Mouse (Mus musculus): ENCODE data around the gene Tra2b. TPM values are rescaled to one million over a fixed set of nuclear protein-coding genes. Genes with fewer than 3 reads are reported as not detected.
"Not testable (repeated sequence)": the region's sequence is repeated elsewhere in the genome, so short reads cannot be mapped to it uniquely, and the experiment has no call there.

Tra2b gene
- 10 to 100 TPM; 34.7 to 36.8 TPM for total RNA-seq (2021)
- long read RNA-seq, experiment 1, partial matches to known transcripts = 6 of 10 reads
- long read RNA-seq, experiment 1, other reads (novel, unspliced or antisense) = 0 of 10 reads
- long read RNA-seq, experiment 2, partial matches to known transcripts = 1 of 5 reads
- long read RNA-seq, experiment 2, other reads (novel, unspliced or antisense) = 1 of 5 reads

DNA sequence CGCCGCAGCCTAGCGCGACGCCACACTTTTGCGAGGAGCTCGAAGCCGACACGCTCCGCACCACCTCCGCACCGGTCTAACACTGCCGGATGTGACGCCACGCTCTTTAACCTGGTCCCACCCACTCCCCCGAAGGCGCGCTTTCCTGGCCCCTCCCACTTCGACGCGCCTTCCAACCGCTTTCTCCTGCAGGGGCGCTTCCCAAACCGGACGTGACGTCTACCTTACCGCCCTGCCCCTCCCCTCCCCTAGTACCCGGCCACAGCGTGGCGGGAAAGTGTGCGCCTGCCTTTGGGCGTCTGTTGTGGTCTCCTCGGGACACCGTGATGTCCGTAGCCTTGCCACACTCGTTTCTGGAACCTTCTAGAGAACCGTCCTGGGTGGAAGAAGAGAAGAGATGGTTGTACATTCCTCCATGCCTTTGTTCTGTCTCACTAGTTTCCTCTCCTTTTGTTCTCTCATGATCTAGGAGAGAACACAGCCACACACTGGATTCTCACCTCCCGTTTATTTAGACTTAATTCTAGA is at the start of gene Tra2b:
Gene Tra2b (minus strand): TSS at position 157 of the 528 bp plus-strand sequence.
- H3K27ac ChIP-seq = peak within 1 kb of the TSS; percentile 98
- peak within 1 kb of the TSS; percentile 96 for H3K4me3 ChIP-seq
- DNase-seq = peak; percentile 98
- TF ChIP-seq CTCF (IDR thresholded peaks at IDR 0.05) = peak; percentile 37
- intact Hi-C loops (cut with DNase I) = loop anchor here (5.0 to 10.0 kb wide), 3 partner anchors 176 to 859 kb away; partner anchors contain the start of genes Rfc4 and Senp2

- TF ChIP-seq CTCF (IDR thresholded peaks at IDR 0.05) = peak; percentile 68
- no peak overlapping the region for H3K4me3 ChIP-seq
- H3K27ac ChIP-seq = no peak overlapping the region
- peak; percentile 35 for DNase-seq
- intact Hi-C loops (cut with DNase I) = loop anchor here (2.0 kb wide), 1 partner anchor 238 kb away; no protein-coding TSS in a partner anchor
Observed at GRCm38 (mm10) chr16:22310649-22311048, 44.8 kb upstream of the Tra2b start.

DNA sequence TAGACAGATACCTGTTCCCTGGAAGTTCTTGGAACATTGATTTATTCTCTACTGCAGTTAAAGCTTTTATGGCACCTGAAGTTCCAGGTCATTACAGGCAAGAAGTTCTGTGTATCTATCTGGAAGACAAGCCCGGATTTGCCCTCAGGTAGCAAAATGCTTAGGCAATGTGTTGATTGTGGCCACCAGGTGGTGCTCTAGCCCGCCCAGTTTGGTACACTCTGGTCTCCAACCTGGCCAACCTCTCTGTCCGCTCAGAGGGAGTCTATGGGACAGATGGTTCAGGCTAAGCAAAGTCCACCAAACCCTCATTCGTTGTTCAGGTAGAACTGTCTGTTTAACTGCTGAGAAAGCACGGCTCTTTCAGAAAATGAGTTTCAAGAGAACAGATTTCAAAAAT is 36.8 kb upstream of the Tra2b start:
- Histone ChIP-seq H3K27ac (no peak overlapping the region), H3K4me3 (no peak overlapping the region)
- intact Hi-C loops (cut with DNase I) = loop anchor here (5.0 kb wide), 1 partner anchor 505 kb away; no protein-coding TSS in a partner anchor
- TF ChIP-seq CTCF (IDR thresholded peaks at IDR 0.05) = peak; percentile 85
- peak; percentile 80 for DNase-seq

DNA sequence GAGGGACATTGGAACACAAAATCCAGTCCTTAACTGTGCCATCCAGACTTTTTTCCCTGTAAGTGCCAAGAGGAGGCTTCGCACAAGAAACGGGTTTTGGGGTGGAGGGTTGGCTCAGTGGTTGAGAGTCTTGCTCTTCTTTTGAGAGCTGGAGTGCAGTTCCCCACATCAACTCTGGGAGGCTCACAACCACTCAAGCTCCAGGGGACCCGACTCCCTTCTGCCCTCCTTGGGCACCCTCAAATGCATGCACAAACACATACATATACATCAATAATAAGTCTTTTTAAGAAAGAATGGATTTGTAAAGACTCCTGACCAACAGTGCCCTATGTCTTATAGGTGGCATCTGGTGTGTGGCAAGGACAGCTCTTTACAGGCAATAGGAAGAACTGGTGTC is 35.6 kb upstream of the Tra2b start:
- no peak for DNase-seq
- no peak for TF ChIP-seq CTCF (IDR thresholded peaks at IDR 0.05)
- intact Hi-C loops (cut with DNase I) = loop anchor here (5.0 kb wide), 1 partner anchor 506 kb away; no protein-coding TSS in a partner anchor
- Histone ChIP-seq H3K27ac (no peak overlapping the region), H3K4me3 (no peak overlapping the region)

- Histone ChIP-seq H3K4me3 (no peak overlapping the region), H3K27ac (no peak overlapping the region)
- TF ChIP-seq CTCF (IDR thresholded peaks at IDR 0.05) = no peak
- DNase-seq = no peak
- intact Hi-C loops (cut with DNase I) = no loop called here
Observed at GRCm38 (mm10) chr16:22296901-22297300, 31.1 kb upstream of the Tra2b start.

- intact Hi-C loops (cut with DNase I); H3K4me3 ChIP-seq; H3K27ac ChIP-seq; DNase-seq: not testable (repeated sequence)
Observed at GRCm38 (mm10) chr16:22294812-22295211, 29.0 kb upstream of the Tra2b start.

DNA sequence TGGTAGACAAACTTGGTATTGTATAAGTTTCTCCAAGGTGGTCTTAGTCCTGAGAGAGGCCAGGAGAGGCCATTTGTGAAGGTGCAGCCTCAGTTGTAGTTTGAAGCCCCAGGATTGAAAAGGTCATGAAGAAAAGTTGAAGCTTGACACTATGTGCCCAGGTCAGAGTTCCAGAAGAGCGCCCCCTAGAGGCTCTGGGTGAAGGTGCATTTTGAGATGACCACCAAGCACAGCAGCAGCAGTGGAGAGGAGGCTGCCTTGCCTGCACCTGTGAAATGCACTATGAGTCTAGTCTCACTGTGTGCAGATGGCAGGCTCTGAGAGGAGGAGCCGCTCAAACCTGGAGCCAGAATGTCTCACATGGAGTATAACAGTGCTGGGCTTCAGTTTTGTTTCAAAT is 27.8 kb upstream of the Tra2b start:
- intact Hi-C loops (cut with DNase I) = no loop called here
- DNase-seq = no peak
- Histone ChIP-seq H3K27ac (no peak overlapping the region), H3K4me3 (no peak overlapping the region)
- peak; percentile 44 for TF ChIP-seq CTCF (IDR thresholded peaks at IDR 0.05)

DNA sequence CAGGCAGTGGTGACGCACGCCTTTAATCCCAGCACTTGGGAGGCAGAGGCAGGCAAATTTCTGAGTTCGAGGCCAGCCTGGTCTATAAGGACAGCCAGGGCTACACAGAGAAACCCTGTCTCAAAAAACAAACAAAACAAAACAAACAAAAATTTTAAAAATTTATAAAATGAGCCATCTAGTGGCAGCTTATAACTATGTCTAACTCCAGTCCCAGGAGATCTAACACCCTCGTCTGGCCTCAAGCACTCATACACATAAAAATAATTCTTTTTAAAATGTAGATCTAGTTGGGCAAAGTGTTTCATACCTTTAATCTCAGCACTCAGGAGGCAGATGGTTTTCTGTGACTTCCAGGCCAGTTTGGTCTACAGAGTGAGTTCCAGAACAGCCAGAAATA is 26.6 kb upstream of the Tra2b start:
- H3K4me3 ChIP-seq = no peak overlapping the region
- H3K27ac ChIP-seq = no peak overlapping the region
- no peak for TF ChIP-seq CTCF (IDR thresholded peaks at IDR 0.05)
- no peak for DNase-seq
- intact Hi-C loops (cut with DNase I) = no loop called here

DNA sequence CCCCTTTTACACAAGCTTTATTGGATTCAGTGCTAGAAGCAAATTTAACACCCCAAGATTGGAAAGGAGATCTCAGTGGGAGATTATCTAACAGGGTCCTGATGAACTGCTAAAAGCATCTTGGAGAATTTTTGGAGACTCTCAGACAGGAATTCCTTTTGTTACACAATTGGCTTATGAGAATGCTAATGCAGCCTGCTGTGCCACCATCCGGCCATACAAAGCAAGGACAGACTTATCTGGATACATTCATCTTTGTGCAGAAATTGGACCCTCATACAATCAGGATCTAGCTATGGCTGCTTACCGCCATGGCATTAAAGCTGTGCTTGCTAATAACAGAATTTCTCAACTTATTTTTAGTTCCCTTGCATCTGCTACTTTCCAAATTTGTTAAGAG is 23.8 kb upstream of the Tra2b start:
- H3K27ac ChIP-seq = no peak overlapping the region
- no peak for DNase-seq
- no peak overlapping the region for H3K4me3 ChIP-seq
- TF ChIP-seq CTCF (IDR thresholded peaks at IDR 0.05) = peak; percentile 16; the same call in 1 of the 2 replicates
- intact Hi-C loops (cut with DNase I) = no loop called here

DNA sequence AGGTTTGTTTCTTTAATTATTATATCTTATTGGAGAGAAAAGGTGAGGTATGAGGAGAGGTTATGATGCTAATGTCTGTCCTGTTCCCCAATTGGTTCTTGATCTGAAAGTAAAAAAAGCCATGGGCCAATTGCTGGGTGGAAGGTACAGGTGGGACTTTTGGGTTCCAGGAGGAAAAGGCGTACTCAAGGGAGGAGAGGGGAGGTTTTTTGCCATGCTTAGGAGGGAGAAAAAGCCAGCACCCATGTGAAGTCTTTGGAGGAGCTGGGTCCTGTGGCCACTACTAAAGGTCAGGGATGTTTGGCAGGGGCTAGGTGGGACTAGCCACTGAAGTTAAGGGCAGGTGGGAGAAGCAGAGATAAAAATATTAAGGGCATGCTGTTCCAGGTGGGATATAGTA is 21.2 kb upstream of the Tra2b start:
- Histone ChIP-seq H3K27ac (no peak overlapping the region), H3K4me3 (no peak overlapping the region)
- intact Hi-C loops (cut with DNase I) = no loop called here
- DNase-seq = no peak
- TF ChIP-seq CTCF (IDR thresholded peaks at IDR 0.05) = no peak

- no peak for DNase-seq
- H3K4me3 ChIP-seq = no peak overlapping the region
- no peak for TF ChIP-seq CTCF (IDR thresholded peaks at IDR 0.05)
- no peak overlapping the region for H3K27ac ChIP-seq
- intact Hi-C loops (cut with DNase I) = no loop called here
Observed at GRCm38 (mm10) chr16:22276536-22276935, 10.7 kb upstream of the Tra2b start.

DNA sequence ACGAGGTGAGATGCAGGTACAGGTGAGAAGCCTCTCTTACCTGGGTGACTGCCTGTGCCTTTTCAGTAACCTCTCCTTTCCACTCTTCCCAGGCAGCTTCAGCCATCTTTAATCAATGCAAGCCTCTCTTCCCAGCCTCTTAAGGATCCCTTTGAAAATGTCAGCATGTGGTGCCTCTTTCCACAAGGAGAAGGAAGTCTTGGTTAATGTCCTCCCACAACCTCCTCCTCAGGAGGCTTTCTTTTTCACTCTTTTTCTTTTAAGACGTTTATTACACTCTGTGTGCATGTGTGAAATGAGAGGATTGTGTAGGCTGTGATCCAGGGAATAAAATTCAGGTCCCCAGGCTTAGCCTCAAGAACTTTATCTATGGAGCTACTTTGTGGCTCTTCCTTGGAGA is 9.3 kb upstream of the Tra2b start:
- H3K4me3 ChIP-seq = no peak overlapping the region
- H3K27ac ChIP-seq = no peak overlapping the region
- TF ChIP-seq CTCF (IDR thresholded peaks at IDR 0.05) = no peak
- DNase-seq = no peak
- intact Hi-C loops (cut with DNase I) = no loop called here

DNA sequence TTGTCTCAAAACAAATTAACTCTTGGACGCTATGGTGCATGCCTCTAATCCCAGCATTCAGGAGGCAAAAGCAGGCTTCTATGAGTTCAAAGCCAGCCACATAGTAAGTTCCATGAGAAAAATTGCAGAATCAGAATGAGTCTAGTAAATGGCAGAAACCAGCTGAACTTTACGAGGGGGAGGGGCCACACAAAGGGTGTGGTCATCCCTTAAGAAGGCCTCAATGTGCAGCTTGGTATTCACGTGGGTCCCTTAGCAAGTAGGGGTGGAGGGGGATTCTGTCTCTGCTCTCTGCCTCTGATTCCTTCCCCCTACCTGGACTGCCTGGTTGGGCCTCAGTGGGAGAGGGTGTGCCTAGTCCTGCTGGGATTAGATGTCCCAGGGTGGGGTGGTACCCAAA is 4.7 kb upstream of the Tra2b start:
- intact Hi-C loops (cut with DNase I) = no loop called here
- Histone ChIP-seq H3K27ac (no peak overlapping the region), H3K4me3 (no peak overlapping the region)
- no peak for DNase-seq
- TF ChIP-seq CTCF (IDR thresholded peaks at IDR 0.05) = no peak

- H3K27ac ChIP-seq = peak overlapping the region; percentile 98
- no peak for TF ChIP-seq CTCF (IDR thresholded peaks at IDR 0.05)
- intact Hi-C loops (cut with DNase I) = loop anchor here (5.0 to 10.0 kb wide), 3 partner anchors 176 to 858 kb away; partner anchors contain the start of genes Rfc4 and Senp2
Observed at GRCm38 (mm10) chr16:22266384-22266783, 579 bp upstream of the Tra2b start.

More at GRCm38 (mm10) chr16:22266384-22266783, 579 bp upstream of the Tra2b start:
- DNase-seq = no peak
- H3K4me3 ChIP-seq = peak overlapping the region; percentile 96
